Mouse (Mus musculus): ENCODE results near the gene Spred3.

Gene Spred3

DNA sequence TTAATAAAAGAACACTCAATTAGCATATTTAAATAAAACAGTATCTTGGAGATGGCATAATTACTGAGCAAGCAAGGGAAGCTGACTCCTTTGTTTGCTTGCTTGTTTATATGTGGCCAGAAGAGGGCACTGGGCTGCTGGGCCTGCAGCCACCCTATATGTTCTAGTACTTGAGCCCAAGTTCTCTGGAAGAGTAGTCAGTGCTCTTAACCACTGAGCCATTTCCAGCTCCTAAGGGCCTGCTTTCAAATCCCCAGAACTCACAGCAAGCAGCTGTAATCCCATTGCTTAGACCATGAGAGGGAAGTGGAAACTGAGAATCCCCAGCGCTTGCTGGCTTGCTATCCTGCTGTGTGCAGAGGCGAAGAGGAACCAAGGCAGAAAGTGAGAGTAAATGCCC, 41.5 kb downstream of the Spred3 start:
- DNase-seq (ENCODE audit: low spot score in 2 of 2): no peak

DNA sequence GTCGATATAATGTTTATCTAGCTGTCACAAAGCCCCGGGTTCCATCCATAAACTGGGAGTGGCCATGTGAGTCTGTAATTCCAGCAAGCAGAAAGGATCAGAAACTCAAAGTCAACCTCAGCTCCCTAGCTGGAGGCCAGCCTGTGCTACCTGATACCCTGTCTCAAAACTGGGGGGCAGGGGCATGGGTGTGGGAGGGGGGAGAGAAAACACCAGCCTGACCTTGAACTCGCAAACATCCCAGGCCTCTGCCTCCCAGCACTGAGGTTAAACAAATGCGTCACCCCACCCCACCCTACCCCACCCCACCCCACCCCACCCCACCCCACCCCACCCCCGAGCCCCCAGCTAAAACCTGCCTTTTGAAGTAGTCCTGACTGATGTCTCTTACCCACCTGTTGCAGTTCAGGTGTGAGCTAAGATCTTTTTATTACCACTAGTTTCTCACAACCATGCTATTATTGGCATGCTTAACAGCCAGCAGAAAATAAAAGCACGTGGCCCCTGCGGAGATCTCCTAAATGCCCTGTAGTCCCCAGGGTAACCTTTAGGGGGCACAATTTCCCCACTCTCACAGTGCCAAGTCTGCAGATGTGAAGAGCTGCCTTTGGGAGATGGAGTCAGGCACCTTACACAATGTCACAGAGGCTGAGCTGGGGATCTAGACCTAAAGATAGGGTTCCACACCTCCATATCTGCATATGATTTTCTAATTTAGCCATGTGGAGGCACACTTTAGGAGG, 43.9 kb downstream of the Spred3 start:
- no peak for DNase-seq (ENCODE audit: low spot score in 2 of 2)

DNA sequence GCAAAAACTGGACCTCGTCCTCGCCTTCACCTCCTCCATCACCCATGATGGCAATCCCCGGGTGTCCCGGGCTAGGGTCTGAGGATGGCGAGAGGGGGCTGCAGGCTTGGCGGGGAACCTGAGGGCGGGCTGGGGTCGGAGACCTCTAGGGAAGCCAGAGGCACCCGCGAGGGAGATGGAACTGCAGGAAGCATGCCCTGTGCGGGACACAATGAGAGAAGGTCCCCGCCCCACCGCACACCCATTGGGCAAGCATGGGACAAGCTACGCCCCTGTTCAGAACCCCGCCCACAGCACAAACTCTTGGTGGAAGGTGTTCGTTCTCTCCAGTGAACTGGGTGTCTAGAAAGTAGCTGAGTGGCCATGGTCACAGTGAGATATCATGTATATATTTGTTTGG, 45.2 kb downstream of the Spred3 start, which contains the start of gene Ryr1:
Ryr1 (minus strand) TSS at position 210 of the 400 bp plus-strand sequence.
- no peak for DNase-seq (ENCODE audit: low spot score in 2 of 2)

DNA sequence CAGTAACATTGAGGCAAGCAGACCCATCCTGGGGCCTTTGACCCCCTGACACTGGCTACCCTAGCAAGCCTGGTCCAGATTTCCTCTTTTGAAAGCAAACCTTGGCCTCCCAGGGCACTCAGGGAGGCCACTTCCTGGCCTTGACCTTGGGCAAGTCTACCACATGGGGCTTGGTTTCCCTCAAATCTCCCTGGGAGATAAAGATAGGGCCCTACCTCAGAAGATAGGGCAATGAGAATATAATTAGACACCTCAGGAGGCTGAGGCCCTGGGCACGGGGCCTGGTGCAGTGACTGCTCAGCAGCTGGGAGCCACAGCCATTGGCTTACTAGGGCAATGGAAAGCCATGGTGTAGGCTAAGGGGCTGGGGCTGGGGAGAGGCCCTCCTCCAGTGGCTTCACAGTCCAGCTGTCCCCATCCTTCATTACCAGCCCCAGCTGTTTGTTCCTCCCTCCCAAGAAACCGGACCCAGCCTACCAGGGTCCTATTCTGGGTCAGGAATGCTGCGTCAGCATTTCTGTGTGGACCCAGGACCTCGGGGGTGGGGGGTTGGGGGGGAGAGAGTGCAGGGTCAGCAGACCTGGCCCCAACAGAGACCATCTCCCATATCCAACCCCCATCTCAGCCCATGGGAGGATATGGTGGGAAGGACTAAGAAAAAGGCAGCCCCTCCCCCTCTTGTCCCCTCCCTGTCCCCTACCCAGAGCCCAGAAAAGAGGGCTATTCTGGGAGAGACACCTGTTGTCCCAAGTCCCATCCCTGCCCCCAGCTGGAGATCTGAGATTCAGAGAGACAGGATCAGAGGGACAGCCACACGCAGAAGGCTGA, 46.5 kb downstream of the Spred3 start:
- no peak for DNase-seq (ENCODE audit: low spot score in 2 of 2)

DNA sequence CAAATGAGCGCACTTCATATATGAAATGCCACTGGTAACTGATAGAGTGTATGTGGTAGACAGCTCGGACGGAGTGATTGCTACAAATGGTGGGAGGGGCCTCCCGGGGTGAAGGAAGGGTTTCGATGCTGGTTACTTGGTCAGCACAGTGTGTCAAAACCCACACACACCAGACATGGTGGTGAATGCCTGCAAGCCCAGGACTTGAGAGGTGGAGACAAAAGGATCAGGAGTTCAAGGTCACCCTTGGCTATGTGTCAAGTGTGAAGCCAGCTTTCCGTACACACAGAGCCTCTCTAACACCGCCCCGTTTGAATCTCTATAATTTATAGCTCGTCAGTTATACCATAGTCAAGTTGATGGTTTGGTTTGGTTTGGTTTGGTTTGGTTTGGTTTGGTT, 47.4 kb downstream of the Spred3 start:
- DNase-seq (ENCODE audit: low spot score in 2 of 2): no peak

DNA sequence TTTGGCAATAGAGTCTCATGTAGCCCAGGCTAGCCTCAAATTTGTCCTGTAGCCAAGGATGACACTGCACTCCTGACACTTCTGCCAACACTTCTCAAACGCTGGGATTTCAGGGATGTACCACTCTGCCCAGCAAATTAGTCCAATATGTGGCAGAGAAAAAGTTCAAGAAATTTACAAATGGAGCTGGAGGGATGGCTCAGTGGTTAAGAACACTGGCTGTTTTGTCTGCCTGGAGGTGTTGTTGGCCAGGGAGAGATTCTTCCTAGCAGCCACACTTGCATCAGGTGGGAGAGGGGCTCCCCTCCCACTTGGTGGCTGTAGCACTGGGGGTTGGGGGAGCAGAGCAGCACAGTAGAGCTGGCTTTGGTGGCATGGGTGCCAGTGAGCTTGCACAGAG, 50.7 kb downstream of the Spred3 start:
- no peak for DNase-seq (ENCODE audit: low spot score in 2 of 2)

DNA sequence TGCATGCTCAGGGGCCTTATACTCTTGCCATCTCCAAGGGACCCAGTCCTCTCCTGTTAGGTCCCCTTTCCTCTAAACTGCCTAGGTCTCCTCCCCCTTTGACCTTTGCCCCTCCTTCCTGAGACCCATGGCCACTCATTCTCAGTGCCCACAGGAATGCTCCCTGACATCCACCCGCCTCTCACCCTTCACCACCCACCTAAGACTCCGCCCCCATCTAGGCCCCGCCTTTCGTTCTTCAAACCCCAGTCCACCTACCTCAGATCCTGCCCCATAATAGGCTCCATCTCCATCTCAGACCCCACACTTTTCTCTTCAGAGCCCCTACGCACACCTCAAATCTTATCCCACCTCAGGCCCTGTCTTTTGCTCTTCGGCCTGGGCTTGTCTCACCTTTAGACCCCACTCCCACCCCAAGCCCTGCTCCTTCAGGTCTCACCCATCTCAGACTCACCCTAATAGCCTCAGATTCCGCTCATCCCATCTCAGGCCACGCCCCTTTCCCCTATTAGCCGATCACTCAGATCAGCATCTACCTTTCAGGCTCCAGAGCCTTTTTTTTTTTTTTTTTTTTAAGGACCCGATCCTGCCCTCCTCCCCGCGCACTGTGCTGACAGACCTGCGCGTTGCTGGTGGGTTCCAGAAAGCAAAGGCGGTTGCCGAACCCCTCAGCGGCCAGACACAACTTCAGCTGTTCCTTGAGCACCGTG, 51.9 kb downstream of the Spred3 start:
- no peak for DNase-seq (ENCODE audit: low spot score in 2 of 2)

DNA sequence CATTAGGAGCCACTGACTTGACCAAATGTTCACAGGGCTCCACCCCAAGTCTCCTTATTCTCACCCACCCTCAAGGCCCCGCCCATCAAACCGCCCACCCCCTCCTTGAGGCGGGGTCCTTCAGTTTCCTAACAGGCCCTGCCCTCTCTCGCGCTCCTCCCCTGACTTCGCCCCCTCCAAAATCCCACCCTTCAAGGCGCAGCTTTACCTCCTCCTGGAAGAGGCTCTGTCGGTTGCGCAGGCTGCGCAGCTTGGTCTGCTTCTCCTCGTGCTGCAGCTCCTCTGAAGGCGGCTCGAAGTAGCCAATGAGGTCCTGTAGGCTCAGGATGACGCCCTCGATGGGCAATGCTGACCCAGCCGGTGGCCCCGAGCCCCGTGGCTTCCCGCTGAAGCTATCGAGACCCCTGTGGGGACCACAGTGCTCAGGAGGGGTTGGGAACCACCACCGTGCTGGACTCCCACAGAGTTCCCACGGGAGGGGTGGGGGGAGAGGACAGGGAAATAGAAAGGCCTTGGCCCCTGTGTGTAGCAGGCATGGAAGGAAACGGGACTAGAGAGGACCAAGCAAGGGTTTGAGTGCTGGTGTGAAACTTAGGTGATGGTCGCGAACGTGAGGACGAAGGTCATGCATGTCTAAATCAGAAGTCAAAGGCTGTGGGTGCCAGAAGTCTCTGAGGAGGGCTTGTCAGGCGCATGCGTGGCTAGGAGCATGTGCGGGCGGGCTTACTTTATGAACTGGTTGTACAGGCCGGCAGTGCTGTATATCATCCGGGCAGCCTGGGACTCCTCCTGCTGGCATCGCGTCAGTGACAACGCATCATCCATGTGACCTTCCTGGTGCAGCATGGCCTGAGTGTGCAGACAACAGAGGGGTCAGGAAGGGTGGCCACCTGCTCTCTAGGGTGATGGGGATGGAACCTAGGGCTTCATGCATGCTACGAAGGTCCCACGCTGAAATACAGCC, 60.9 kb downstream of the Spred3 start:
- no peak for DNase-seq (ENCODE audit: low spot score in 2 of 2)
